Mouse (Mus musculus) CH12.LX (cell line): ENCODE data around the gene Dlx2. TPM values are rescaled to one million over a fixed set of nuclear protein-coding genes. Genes with fewer than 3 reads are reported as not detected.

Experiments used
- DNase-seq: peaks from one replicate; pipeline ENCODE4 v3.0.0-alpha.2; 2013; ENCODE audit errors: extremely low read depth
- H3K27ac ChIP-seq: 2 replicates; pipeline ENCODE4 v1.5.1; 2012; ENCODE audit warnings: low read depth, mild to moderate bottlenecking, control low read depth, moderate library complexity; ENCODE audit not compliant: insufficient read depth
- H3K27me3 ChIP-seq: replicated peaks from 2 replicates; pipeline ENCODE3; 2012; ENCODE audit warnings: inconsistent platforms
- H3K36me3 ChIP-seq, 2 experiments: replicated peaks in 1 of 2; 2 replicates each; pipeline versions ENCODE3 to v1.6.1; 2012; ENCODE audit warnings: inconsistent platforms in 1 of 2, low read length in 1 of 2, mild to moderate bottlenecking in 1 of 2, mixed read lengths in 1 of 2, moderate library complexity in 1 of 2; ENCODE audit not compliant: control insufficient read depth in 1 of 2, insufficient read depth in 1 of 2
- H3K4me1 ChIP-seq, 2 experiments: 2 replicates each; pipeline ENCODE4 v1.6.1; 2012; ENCODE audit warnings: inconsistent platforms in 1 of 2, moderate library complexity in 1 of 2; ENCODE audit not compliant: insufficient read depth in 2 of 2, control insufficient read depth in 1 of 2
- H3K4me2 ChIP-seq: 2 replicates; pipeline ENCODE4 v1.6.1; 2012; ENCODE audit warnings: low read depth, mild to moderate bottlenecking, control low read depth; ENCODE audit not compliant: poor library complexity, insufficient read depth, severe bottlenecking
- H3K4me3 ChIP-seq, 3 experiments: fragments of 150-350 bp in 1 of 3; sonication (generic) in 1 of 3; replicated peaks in 1 of 3; 2 replicates each; pipeline versions ENCODE3 to v1.5.1; 2011 to 2012; ENCODE audit warnings: low read depth in 2 of 3, low read length in 2 of 3, mild to moderate bottlenecking in 2 of 3, moderate library complexity in 2 of 3, control low read depth in 1 of 3, improper control_type of control experiment in 1 of 3, inconsistent platforms in 1 of 3, mixed read lengths in 1 of 3; ENCODE audit not compliant: poor library complexity in 1 of 3
- H3K79me2 ChIP-seq: replicated peaks from 2 replicates; pipeline ENCODE4 v1.6.1; 2012; ENCODE audit warnings: mild to moderate bottlenecking, moderate library complexity; ENCODE audit not compliant: control insufficient read depth, poor library complexity, insufficient read depth, severe bottlenecking; ENCODE audit errors: extremely low read depth
- H3K9ac ChIP-seq: 2 replicates; pipeline ENCODE4 v1.6.1; 2012; ENCODE audit warnings: low read depth, mild to moderate bottlenecking, control low read depth, moderate library complexity; ENCODE audit not compliant: insufficient read depth
- H3K9me3 ChIP-seq: replicated peaks from 2 replicates; pipeline ENCODE3; 2012; ENCODE audit warnings: low read length, inconsistent platforms, mixed read lengths
- BHLHE40 ChIP-seq: IDR thresholded peaks from 2 replicates; pipeline ENCODE4 v1.6.1; 2011; ENCODE audit warnings: mild to moderate bottlenecking, low read depth, low read length, improper control_type of control experiment
- CHD1 ChIP-seq: IDR thresholded peaks from 2 replicates; pipeline ENCODE4 v1.6.1; 2012; ENCODE audit warnings: low read depth, low read length, improper control_type of control experiment, inconsistent platforms
- ELF1 ChIP-seq: IDR thresholded peaks from 2 replicates; pipeline ENCODE4 v1.6.1; 2014; ENCODE audit warnings: low read depth, mild to moderate bottlenecking, inconsistent platforms, low read length, improper control_type of control experiment
- IRF4 ChIP-seq: IDR thresholded peaks from 2 replicates; pipeline ENCODE4 v1.6.1; 2014; ENCODE audit warnings: low read depth, mild to moderate bottlenecking, inconsistent platforms, low read length, improper control_type of control experiment
- KAT2A ChIP-seq: IDR thresholded peaks from 2 replicates; pipeline ENCODE4 v1.6.1; 2012; ENCODE audit warnings: low read length, improper control_type of control experiment, inconsistent platforms; ENCODE audit not compliant: insufficient replicate concordance
- MAFK ChIP-seq: IDR thresholded peaks from 2 replicates; pipeline ENCODE4 v1.6.1; 2011; ENCODE audit warnings: low read length, improper control_type of control experiment; ENCODE audit not compliant: insufficient replicate concordance
- MAZ ChIP-seq: IDR thresholded peaks from 2 replicates; pipeline ENCODE4 v1.6.1; 2012; ENCODE audit warnings: low read depth, mild to moderate bottlenecking, inconsistent platforms, low read length, improper control_type of control experiment, moderate library complexity
- MEF2A ChIP-seq: IDR thresholded peaks from 2 replicates; pipeline ENCODE4 v1.6.1; 2014; ENCODE audit warnings: low read depth, mild to moderate bottlenecking, inconsistent platforms, low read length, improper control_type of control experiment, borderline replicate concordance
- MYC ChIP-seq: IDR thresholded peaks from 2 replicates; pipeline ENCODE4 v1.6.1; 2011; ENCODE audit warnings: low read depth, mild to moderate bottlenecking, improper control_type of control experiment, low read length
- PAX5 ChIP-seq: IDR thresholded peaks from 2 replicates; pipeline ENCODE4 v1.6.1; 2012; ENCODE audit warnings: low read length, inconsistent platforms, mixed read lengths
- POLR2A ChIP-seq: IDR thresholded peaks from 2 replicates; pipeline ENCODE4 v1.6.1; 2011; ENCODE audit warnings: low read depth, mild to moderate bottlenecking, improper control_type of control experiment, low read length
- RAD21 ChIP-seq: IDR thresholded peaks from 2 replicates; pipeline ENCODE4 v1.6.1; 2011; ENCODE audit warnings: low read depth, mild to moderate bottlenecking, low read length, improper control_type of control experiment, moderate library complexity
- RCOR1 ChIP-seq: conservative IDR thresholded peaks from 2 replicates; pipeline ENCODE4 v1.6.1; 2012; ENCODE audit warnings: low read depth, mild to moderate bottlenecking, inconsistent platforms, low read length, improper control_type of control experiment
- SMC3 ChIP-seq: IDR thresholded peaks from 2 replicates; pipeline ENCODE4 v1.6.1; 2011; ENCODE audit warnings: low read depth, low read length, improper control_type of control experiment
- UBTF ChIP-seq: IDR thresholded peaks from 2 replicates; pipeline ENCODE4 v1.6.1; 2012; ENCODE audit warnings: low read depth, mild to moderate bottlenecking, inconsistent platforms, low read length, improper control_type of control experiment, moderate library complexity
- USF1 ChIP-seq: IDR thresholded peaks from 2 replicates; pipeline ENCODE4 v1.6.1; 2014; ENCODE audit warnings: low read depth, mild to moderate bottlenecking, inconsistent platforms, low read length, improper control_type of control experiment
- USF2 ChIP-seq: conservative IDR thresholded peaks from 2 replicates; pipeline ENCODE4 v1.6.1; 2011; ENCODE audit warnings: low read depth, low read length, improper control_type of control experiment
- ZC3H11A ChIP-seq: IDR thresholded peaks from 2 replicates; pipeline ENCODE4 v1.6.1; 2012; ENCODE audit warnings: low read depth, mild to moderate bottlenecking, inconsistent platforms, low read length, improper control_type of control experiment
- ZNF384 ChIP-seq: IDR thresholded peaks from 2 replicates; pipeline ENCODE4 v1.6.1; 2012; ENCODE audit warnings: low read depth, low read length, improper control_type of control experiment, inconsistent platforms
- dilution Hi-C: fragments of 300-500 bp; cut with MboI; formaldehyde crosslinking; loops from 2 replicates; pipeline ENCODE4 v1.14.3; 2020; ENCODE audit warnings: low sequenced_read_pairs; ENCODE audit not compliant: extremely low pct_unique_long_range_greater_than_20kb, extremely low pct_ligation_motif_present
- in situ Hi-C: fragments of 300-500 bp; cut with MboI; formaldehyde crosslinking; loops from 3 replicates; pipeline ENCODE4 v1.14.3; 2019; ENCODE audit warnings: low sequenced_read_pairs, low pct_ligation_motif_present, low pct_unique_long_range_greater_than_20kb, mixed read lengths
- polyA plus RNA-seq: library from polyadenylated mRNA; unstranded; fragments of >175 nt; gene quantifications from 2 replicates; pipeline ENCODE4 v1.2.1, GENCODE M21; 2012; ENCODE audit warnings: low read depth; ENCODE audit not compliant: insufficient read length
- total RNA-seq, 2 experiments: library from RNA; depleted of rRNA; stranded (reverse); fragments of 300-350 nt in 1 of 2; fragments of >200 nt in 1 of 2; gene quantifications; 2 replicates each; pipeline ENCODE4 v1.2.3; 2012 to 2014

The Dlx2 gene
- total and polyA plus RNA-seq, 3 experiments, result not detected

DNA sequence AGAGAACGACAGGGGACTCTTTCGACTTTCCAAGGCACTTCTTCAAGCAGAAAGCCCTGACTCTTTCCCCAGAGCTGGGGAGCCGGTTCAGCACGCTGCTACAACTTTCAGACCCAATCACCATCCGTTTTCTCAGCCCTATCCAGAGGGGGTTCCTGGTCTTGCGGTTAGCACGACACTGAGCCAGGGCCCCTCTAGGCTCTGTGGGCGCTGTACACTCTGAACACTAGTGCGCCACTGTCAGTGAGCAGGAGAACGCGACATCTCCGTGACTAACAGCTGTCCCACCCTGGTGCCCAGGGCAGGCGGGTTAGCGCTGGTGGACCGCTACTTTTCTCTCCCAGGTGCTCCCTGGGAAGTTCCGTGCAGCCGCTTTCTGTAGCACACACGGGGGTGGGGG lies 5.2 kb upstream of the Dlx2 start:
- in situ Hi-C loops, result no loop called here

DNA sequence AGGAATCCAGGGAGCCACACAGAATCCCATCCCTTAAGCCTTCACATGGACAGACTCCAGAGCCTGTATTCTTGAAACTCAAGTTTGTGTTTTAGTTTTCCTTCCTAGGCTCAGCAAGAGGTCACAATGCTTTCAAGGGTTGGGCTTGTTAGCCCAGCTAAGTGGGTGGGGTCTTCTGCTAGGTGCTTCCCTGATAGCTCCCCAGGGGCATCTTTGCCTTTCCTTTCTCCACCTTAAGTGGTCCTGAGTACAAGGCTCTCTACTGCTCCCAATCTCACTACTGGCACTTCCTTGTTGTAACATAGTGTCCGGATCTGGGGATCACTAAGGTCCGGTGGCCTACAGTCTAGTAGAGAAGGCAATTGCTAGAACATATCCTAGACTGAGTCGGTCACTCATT lies 3.8 kb upstream of the Dlx2 start:
- Histone ChIP-seq H3K27me3 (peaks cover 2% of the 10 kb centered on the region), H3K27ac (no peak overlapping the region), H3K79me2 (no peaks in the 10 kb centered on the region), H3K4me3 (no peak overlapping the region), H3K4me2 (no peak overlapping the region), H3K9me3 (peaks cover 17% of the 10 kb centered on the region), H3K4me1 (peaks cover 0 to 7% of the 10 kb centered on the region in 2 experiments; a peak in 2 of 4 replicates), H3K36me3 (no peaks in the 10 kb centered on the region), H3K9ac (no peak overlapping the region)
- in situ Hi-C loops, result no loop called here
- DNase-seq, result no peak
- TF ChIP-seq USF2 (no peak), USF1 (no peak), ZC3H11A (no peak), KAT2A (no peak), RCOR1 (no peak), CHD1 (no peak), SMC3 (no peak), PAX5 (no peak), POLR2A (no peak), MAFK (no peak), ELF1 (no peak), RAD21 (no peak), UBTF (no peak), ZNF384 (no peak), IRF4 (no peak)
- dilution Hi-C loops, result no loop called here

More for the DNA sequence above, 5.2 kb upstream of the Dlx2 start:
- DNase-seq, result no peak
- peaks cover 2% of the 10 kb centered on the region for H3K27me3 ChIP-seq
- H3K4me1 ChIP-seq, result peaks cover 0 to 7% of the 10 kb centered on the region in 2 experiments; a peak in 2 of 4 replicates
- no peak overlapping the region for H3K9ac ChIP-seq
- no peak for TF ChIP-seq RCOR1
- no peak for TF ChIP-seq MYC
- no peak for TF ChIP-seq MEF2A
- TF ChIP-seq IRF4, result no peak
- no peak for TF ChIP-seq ELF1
- TF ChIP-seq UBTF, result no peak
- TF ChIP-seq CHD1, result no peak
- TF ChIP-seq PAX5, result no peak
- TF ChIP-seq BHLHE40, result no peak
- no peak for TF ChIP-seq ZNF384
- TF ChIP-seq MAZ, result no peak
- H3K4me3 ChIP-seq, result no peak overlapping the region
- H3K9me3 ChIP-seq, result peaks cover 3% of the 10 kb centered on the region
- H3K79me2 ChIP-seq, result no peaks in the 10 kb centered on the region
- no peaks in the 10 kb centered on the region for H3K36me3 ChIP-seq
- no peak overlapping the region for H3K27ac ChIP-seq
- H3K4me2 ChIP-seq, result no peak overlapping the region
- dilution Hi-C loops, result no loop called here
